Mouse (Mus musculus) lung, postnatal 0 days (tissue): ENCODE measurements around the gene Tank. TPM values are rescaled to one million over a fixed set of nuclear protein-coding genes. Genes with fewer than 3 reads are reported as not detected.

Experiments
- ATAC-seq: fragments of 200-750 bp; cut with Nextera tagmentation; 2 replicates; pipeline ENCODE4 v1.8.0; 2017; ENCODE audit warnings: moderate library complexity
- DNase-seq: peaks from one replicate; pipeline ENCODE4 v3.0.0-alpha.2; 2016; ENCODE audit warnings: low spot score
- H3K27ac ChIP-seq: fragments of 300-500 bp; sonication (generic); 2 replicates; pipeline ENCODE4 v1.5.1; 2014; ENCODE audit warnings: antibody characterized with exemption, mild to moderate bottlenecking, low read length, mixed read lengths
- H3K27me3 ChIP-seq: fragments of 300-500 bp; sonication (generic); replicated peaks from 2 replicates; pipeline ENCODE4 v1.6.1; 2014; ENCODE audit warnings: low read length, mixed read lengths; ENCODE audit not compliant: insufficient read depth
- H3K36me3 ChIP-seq: fragments of 300-500 bp; sonication (generic); 2 replicates; pipeline ENCODE4 v1.6.1; 2014; ENCODE audit warnings: low read length, mixed read lengths; ENCODE audit not compliant: insufficient read depth
- H3K4me1 ChIP-seq: fragments of 300-500 bp; sonication (generic); 2 replicates; pipeline ENCODE4 v1.6.1; 2014; ENCODE audit warnings: antibody characterized with exemption, low read depth, low read length, mixed read lengths; ENCODE audit not compliant: insufficient read depth
- H3K4me2 ChIP-seq: fragments of 300-500 bp; sonication (generic); replicated peaks from 2 replicates; pipeline ENCODE4 v1.6.1; 2014; ENCODE audit warnings: low read depth, mild to moderate bottlenecking, low read length, moderate library complexity, mixed read lengths
- H3K4me3 ChIP-seq: fragments of 300-500 bp; sonication (generic); 2 replicates; pipeline ENCODE4 v1.5.1; 2014; ENCODE audit warnings: low read depth, low read length
- H3K9ac ChIP-seq: fragments of 300-500 bp; sonication (generic); replicated peaks from 2 replicates; pipeline ENCODE4 v1.6.1; 2014; ENCODE audit warnings: low read depth, mild to moderate bottlenecking
- H3K9me3 ChIP-seq: fragments of 300-500 bp; sonication (generic); 2 replicates; pipeline ENCODE4 v1.6.1; 2016; ENCODE audit warnings: low read length, mixed read lengths
- CTCF ChIP-seq: IDR thresholded peaks from 2 replicates; pipeline ENCODE4 v1.5.1; 2016; ENCODE audit warnings: antibody characterized with exemption, mild to moderate bottlenecking
- EP300 ChIP-seq: IDR thresholded peaks from 2 replicates; pipeline ENCODE4 v1.6.1; 2016; ENCODE audit warnings: antibody characterized with exemption, mild to moderate bottlenecking, control low read depth
- WGBS: fragments of 180-500 bp; shearing (Covaris S2); extraction: QIAGEN DNeasy Blood & Tissue Kit; methylation state at CpG from one replicate; pipeline ENCODE4 v1.1.7; 2014; 5-methylcytosine and 5-hydroxymethylcytosine counted together
- polyA plus RNA-seq: library from polyadenylated mRNA; unstranded; fragments of >200 nt; fragmentation: Nextera tagmentation; extraction: Ambion mirVana; gene quantifications from 2 replicates; pipeline ENCODE4 v1.2.1, GENCODE M21; 2015

The Tank gene
- polyA plus RNA-seq, 1 experiment from 2014 or later = 23.9 TPM

DNA sequence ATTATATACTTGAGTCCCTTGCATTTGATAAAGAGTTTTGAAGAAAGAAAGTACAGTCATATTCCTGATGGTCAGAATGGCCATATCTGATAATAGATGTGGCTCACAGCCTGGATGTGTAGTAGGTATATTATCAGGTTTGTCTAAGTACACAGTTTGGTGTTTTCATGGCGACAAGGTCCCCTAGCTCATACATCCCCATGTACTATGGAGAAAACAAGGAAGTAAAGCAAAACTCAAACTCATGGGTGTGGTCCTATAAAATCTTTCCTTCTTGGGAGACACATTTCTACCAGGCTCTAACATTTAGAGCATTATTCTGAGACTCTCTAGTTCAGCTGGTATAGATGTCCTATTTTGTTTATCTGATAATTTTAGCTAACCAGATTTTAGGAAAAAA is 21.3 kb downstream of the Tank start:
- Histone ChIP-seq H3K4me1 (no peaks in the 10 kb centered on the region; the same call in 1 of the 2 replicates), H3K9me3 (no peaks in the 10 kb centered on the region), H3K4me3 (no peak overlapping the region), H3K36me3 (no peaks in the 10 kb centered on the region), H3K9ac (no peak overlapping the region), H3K4me2 (no peak overlapping the region), H3K27me3 (no peaks in the 10 kb centered on the region), H3K27ac (no peak overlapping the region)
- ATAC-seq (no peak), DNase-seq (no peak)
- TF ChIP-seq CTCF = no peak
- TF ChIP-seq EP300 = no peak
- 90% methylated on average over 1 of the region's 1 CpGs for WGBS

GRCm38 (mm10) chr2:61603461-61603860 is 25.1 kb downstream of the Tank start:
- H3K27ac ChIP-seq = no peak overlapping the region
- DNase-seq (no peak), ATAC-seq (no peak)
- no peaks in the 10 kb centered on the region for H3K36me3 ChIP-seq
- H3K9ac ChIP-seq = no peak overlapping the region
- no peaks in the 10 kb centered on the region; the same call in 1 of the 2 replicates for H3K4me1 ChIP-seq
- no peak overlapping the region for H3K4me3 ChIP-seq
- WGBS = 59% methylated on average over 3 of the region's 3 CpGs
- TF ChIP-seq CTCF (no peak), EP300 (no peak)
- no peaks in the 10 kb centered on the region for H3K27me3 ChIP-seq
- no peaks in the 10 kb centered on the region for H3K9me3 ChIP-seq
- no peak overlapping the region for H3K4me2 ChIP-seq

- no peak overlapping the region for H3K4me2 ChIP-seq
- no peak overlapping the region for H3K9ac ChIP-seq
- H3K4me3 ChIP-seq = no peak overlapping the region
- H3K36me3 ChIP-seq = no peaks in the 10 kb centered on the region
- DNase-seq = no peak
- no peaks in the 10 kb centered on the region for H3K9me3 ChIP-seq
- no peaks in the 10 kb centered on the region; the same call in 1 of the 2 replicates for H3K4me1 ChIP-seq
- 100% methylated on average over 1 of the region's 1 CpGs for WGBS
- H3K27ac ChIP-seq = no peak overlapping the region
- H3K27me3 ChIP-seq = no peaks in the 10 kb centered on the region
- TF ChIP-seq CTCF = no peak
- no peak for TF ChIP-seq EP300
- ATAC-seq = no peak
These were observed 28.6 kb downstream of the Tank start for GRCm38 (mm10) chr2:61606942-61607341.

DNA sequence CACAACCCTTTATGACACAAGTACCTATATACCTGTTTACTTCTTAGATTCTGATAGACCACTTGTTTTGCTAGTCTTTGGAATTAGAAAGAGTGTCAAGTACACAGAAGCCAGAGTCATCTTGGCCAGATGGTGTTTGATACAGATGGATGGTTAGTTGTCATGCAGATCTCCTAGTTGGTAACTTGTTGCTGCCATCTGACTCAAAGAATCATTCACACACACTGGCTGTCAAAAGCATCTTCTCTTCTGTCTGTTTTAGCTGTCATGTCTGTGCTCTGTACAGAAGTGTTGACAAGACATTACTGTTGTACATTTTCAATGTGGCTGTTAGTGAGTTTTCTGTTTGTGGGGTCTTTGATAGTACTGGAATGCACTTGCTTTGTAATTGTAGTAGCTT is 45.6 kb downstream of the Tank start:
- no peak overlapping the region for H3K4me3 ChIP-seq
- ATAC-seq = no peak
- TF ChIP-seq CTCF (no peak), EP300 (no peak)
- H3K9me3 ChIP-seq = no peaks in the 10 kb centered on the region; the same call in 1 of the 2 replicates
- H3K27ac ChIP-seq = no peak overlapping the region
- H3K9ac ChIP-seq = no peak overlapping the region
- H3K4me2 ChIP-seq = no peak overlapping the region
- no peaks in the 10 kb centered on the region for H3K27me3 ChIP-seq
- peaks cover 4% of the 10 kb centered on the region; the same call in 1 of the 2 replicates for H3K36me3 ChIP-seq
- DNase-seq = no peak
- no peaks in the 10 kb centered on the region for H3K4me1 ChIP-seq

GRCm38 (mm10) chr2:61630864-61631555 is 52.6 kb downstream of the Tank start:
- no peak for TF ChIP-seq EP300
- TF ChIP-seq CTCF = no peak
- Histone ChIP-seq H3K4me3 (no peak overlapping the region), H3K4me2 (no peak overlapping the region), H3K27ac (no peak overlapping the region), H3K36me3 (peaks cover 4% of the 10 kb centered on the region; the same call in 1 of the 2 replicates), H3K27me3 (no peaks in the 10 kb centered on the region), H3K9me3 (no peaks in the 10 kb centered on the region), H3K4me1 (no peaks in the 10 kb centered on the region), H3K9ac (no peak overlapping the region)
- WGBS = 76% methylated on average over 3 of the region's 3 CpGs
- peak; percentile 44; the same call in 1 of the 2 replicates for ATAC-seq
- DNase-seq = no peak

DNA sequence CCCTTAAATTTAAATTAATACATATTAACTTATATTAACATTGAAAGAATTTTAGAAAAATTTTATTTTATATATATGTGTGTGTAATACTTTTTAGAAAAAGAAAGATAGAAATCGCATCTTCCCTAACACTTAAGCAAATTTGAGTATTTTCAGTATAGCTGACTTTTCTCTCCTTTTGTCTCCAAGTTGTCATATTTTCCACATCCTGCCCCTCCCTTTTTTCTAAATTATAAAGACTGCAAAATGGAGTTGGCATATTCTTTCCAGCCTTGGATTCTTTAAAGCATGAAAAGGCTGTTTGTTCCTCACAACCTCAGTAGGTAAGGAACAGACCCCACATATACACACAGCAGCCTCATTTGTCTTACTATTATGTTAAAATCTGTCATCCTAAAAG is 56.7 kb downstream of the Tank start:
- H3K4me1 ChIP-seq = no peaks in the 10 kb centered on the region
- ATAC-seq (no peak), DNase-seq (no peak)
- H3K9me3 ChIP-seq = no peaks in the 10 kb centered on the region
- no peak overlapping the region for H3K27ac ChIP-seq
- WGBS = 95% methylated on average over 1 of the region's 1 CpGs
- TF ChIP-seq EP300 (no peak), CTCF (no peak)
- H3K36me3 ChIP-seq = no peaks in the 10 kb centered on the region; the same call in 1 of the 2 replicates
- no peak overlapping the region for H3K4me3 ChIP-seq
- H3K27me3 ChIP-seq = no peaks in the 10 kb centered on the region
- no peak overlapping the region for H3K4me2 ChIP-seq
- no peak overlapping the region for H3K9ac ChIP-seq
